Mouse (Mus musculus): ENCODE results near the gene Slpi. TPM values are rescaled to one million over a fixed set of nuclear protein-coding genes. Genes with fewer than 3 reads are reported as not detected.

Slpi gene
- polyA plus RNA-seq, 1 experiment from 2014 or later = 0.22 TPM

DNA sequence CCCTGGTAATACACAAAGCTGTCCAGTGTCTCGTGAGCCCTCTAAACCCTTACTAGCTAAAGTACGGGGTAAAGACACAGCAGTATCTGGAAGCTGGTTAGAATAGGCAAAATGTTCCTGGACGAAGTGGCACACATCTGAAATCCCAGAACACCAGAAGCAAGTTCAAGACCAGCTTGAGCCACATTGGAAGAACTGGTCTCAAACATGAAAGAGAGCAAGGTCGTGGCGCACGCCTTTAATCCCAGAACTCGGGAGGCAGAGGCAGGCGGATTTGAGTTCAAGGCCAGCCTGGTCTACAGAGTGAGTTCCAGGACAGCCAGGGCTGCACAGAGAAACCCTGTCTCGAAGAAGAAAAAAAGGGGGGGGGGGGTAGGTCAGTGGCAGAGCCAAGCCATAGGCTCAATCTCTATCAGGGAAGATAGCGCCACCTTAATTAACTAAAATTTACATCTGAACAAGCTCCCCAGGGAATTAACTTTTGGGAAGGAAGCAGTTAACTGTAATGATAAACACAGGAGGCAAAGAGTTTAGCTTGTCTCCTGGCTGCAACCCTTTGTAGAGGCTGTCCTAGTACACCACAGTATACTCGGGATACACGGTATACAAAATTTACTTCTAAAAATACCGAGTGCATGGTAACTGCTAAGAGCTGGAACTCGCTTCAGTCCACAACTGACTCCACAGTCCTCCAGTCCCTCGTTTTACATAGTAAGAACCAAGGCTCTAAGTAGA is 41.2 kb upstream of the Slpi start:
- Histone ChIP-seq H3K4me3 (no peak overlapping the region), H3K9me3 (no peaks in the 10 kb centered on the region), H3K36me3 (replicated peaks) (peaks cover 13% of the 10 kb centered on the region), H3K4me1 (peaks cover 60% of the 10 kb centered on the region), H3K27me3 (ENCODE audit: poor library complexity, severe bottlenecking) (peaks cover 39% of the 10 kb centered on the region), H3K27ac (no peak overlapping the region)
- no peak for DNase-seq (ENCODE audit: extremely low spot score, low spot score)
- WGBS = 43% methylated on average over 15 of the region's 15 CpGs

DNA sequence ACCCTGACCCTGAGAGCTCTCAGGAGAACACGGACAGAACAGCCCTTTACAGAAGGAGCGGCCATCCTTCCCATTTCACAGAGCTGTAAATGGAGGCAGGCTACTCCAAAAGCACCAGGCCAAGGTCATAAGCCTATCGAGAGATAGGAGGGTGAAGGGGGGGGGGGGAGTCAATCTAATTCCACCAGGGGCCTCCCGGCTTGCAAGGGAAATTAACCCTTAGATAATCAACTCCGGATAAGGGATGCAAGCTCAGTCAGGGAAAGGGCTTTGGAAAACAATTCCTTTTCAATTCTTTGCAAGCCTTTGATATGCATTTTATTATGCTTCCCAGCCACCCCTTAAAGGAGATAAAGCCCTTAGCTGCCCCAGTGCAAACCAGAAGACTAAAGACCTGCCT is 39.6 kb upstream of the Slpi start:
- H3K4me1 ChIP-seq = peaks cover 53% of the 10 kb centered on the region
- H3K27me3 ChIP-seq (ENCODE audit: poor library complexity, severe bottlenecking) = peaks cover 39% of the 10 kb centered on the region
- no peak for DNase-seq (ENCODE audit: extremely low spot score, low spot score)
- H3K4me3 ChIP-seq = no peak overlapping the region
- 42% methylated on average over 5 of the region's 5 CpGs for WGBS
- no peak overlapping the region for H3K27ac ChIP-seq
- H3K9me3 ChIP-seq = no peaks in the 10 kb centered on the region
- H3K36me3 ChIP-seq (replicated peaks) = peaks cover 23% of the 10 kb centered on the region

DNA sequence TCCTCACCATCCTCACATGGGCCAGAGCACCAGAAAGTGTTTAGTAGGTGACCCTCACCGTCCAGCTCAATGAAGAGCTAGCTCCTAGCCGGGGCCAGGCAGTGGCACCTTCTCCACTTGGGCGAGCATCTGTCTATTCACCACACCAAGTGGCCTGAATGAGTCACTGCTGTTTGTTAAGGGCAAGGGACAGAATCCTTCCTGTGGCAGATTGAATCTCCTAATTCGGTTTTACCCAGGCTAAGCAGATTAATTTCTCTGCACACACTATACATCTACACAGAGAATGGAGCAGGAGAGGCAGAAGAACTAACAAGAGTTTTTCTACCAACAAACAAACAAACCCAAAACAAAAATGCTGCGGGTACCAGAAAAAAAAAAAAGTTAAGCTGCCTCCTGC is 38.1 kb upstream of the Slpi start:
- peaks cover 38% of the 10 kb centered on the region for H3K4me1 ChIP-seq
- DNase-seq (ENCODE audit: extremely low spot score, low spot score) = no peak
- peaks cover 24% of the 10 kb centered on the region for H3K36me3 ChIP-seq (replicated peaks)
- no peak overlapping the region for H3K4me3 ChIP-seq
- WGBS = 89% methylated on average over 5 of the region's 5 CpGs
- no peak overlapping the region for H3K27ac ChIP-seq
- H3K9me3 ChIP-seq = no peaks in the 10 kb centered on the region
- peaks cover 37% of the 10 kb centered on the region for H3K27me3 ChIP-seq (ENCODE audit: poor library complexity, severe bottlenecking)

DNA sequence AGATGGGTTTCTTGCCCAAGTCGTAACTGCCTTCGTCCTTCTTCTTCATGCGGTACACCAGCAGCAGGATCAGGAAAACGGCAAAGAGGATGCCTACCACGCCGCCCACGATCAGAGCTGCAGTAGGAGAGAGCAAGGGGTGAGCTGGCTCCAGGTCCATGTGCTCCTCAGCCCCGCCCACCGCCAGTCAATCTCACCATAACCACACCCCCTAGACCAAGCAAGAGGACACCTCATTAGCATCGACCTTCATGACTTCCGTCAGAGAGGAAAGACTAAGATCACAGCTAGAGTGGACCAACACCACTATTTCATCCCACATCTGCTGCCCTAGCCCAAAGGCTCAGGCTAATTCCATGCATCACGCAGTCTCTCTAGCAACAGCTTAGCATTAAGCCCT is 37.2 kb upstream of the Slpi start:
- DNase-seq (ENCODE audit: extremely low spot score, low spot score) = no peak
- no peak overlapping the region for H3K4me3 ChIP-seq
- H3K27me3 ChIP-seq (ENCODE audit: poor library complexity, severe bottlenecking) = peaks cover 29% of the 10 kb centered on the region
- 31% methylated on average over 12 of the region's 12 CpGs for WGBS
- H3K36me3 ChIP-seq (replicated peaks) = peaks cover 24% of the 10 kb centered on the region
- peaks cover 30% of the 10 kb centered on the region for H3K4me1 ChIP-seq
- H3K27ac ChIP-seq = no peak overlapping the region
- H3K9me3 ChIP-seq = no peaks in the 10 kb centered on the region

DNA sequence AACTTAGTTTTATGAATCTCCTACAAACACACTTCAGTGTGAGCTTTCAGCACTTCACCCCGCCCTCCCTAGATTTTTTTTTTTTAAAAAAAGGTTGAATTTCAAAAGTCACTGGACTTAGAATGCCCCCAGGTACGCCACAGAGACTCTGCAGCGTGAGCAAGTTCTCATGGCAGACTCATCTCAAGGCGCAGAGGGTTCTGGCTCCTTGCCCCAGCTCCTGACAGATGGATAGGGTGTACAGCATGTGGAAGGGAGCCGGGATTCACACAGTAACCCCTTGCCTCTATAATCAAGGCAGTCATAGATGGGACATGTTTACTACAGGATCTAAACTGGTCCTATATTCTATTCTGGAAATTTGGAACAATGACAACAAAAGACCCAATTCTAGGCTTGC is 36.5 kb upstream of the Slpi start:
- H3K4me1 ChIP-seq = peaks cover 23% of the 10 kb centered on the region
- no peak for DNase-seq (ENCODE audit: extremely low spot score, low spot score)
- H3K9me3 ChIP-seq = no peaks in the 10 kb centered on the region
- peaks cover 22% of the 10 kb centered on the region for H3K27me3 ChIP-seq (ENCODE audit: poor library complexity, severe bottlenecking)
- no peak overlapping the region for H3K4me3 ChIP-seq
- no peak overlapping the region for H3K27ac ChIP-seq
- peaks cover 24% of the 10 kb centered on the region for H3K36me3 ChIP-seq (replicated peaks)
- 89% methylated on average over 5 of the region's 5 CpGs for WGBS

DNA sequence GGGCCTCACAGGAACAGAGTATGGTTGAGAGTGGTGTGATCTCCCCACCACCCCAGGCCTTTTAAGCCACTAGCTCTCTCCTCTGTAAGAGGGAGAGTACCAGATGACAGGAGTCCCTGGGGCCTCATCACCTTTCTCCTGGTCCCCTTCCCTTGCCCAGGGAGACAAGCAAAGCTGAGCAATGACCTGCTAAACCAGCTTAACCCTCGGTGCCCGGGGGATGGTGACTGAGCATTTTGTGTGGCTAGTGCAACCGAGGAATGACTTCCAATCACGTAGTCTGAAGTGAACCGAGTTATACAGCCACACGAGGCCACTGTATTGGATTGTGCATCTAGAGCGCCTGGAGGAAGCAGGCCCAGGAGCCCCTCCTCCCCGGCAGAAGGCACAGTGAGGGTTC is 35.5 kb upstream of the Slpi start:
- Histone ChIP-seq H3K27ac (no peak overlapping the region), H3K36me3 (replicated peaks) (peaks cover 24% of the 10 kb centered on the region), H3K4me3 (no peak overlapping the region), H3K4me1 (peaks cover 26% of the 10 kb centered on the region), H3K9me3 (no peaks in the 10 kb centered on the region), H3K27me3 (ENCODE audit: poor library complexity, severe bottlenecking) (peaks cover 12% of the 10 kb centered on the region)
- 93% methylated on average over 8 of the region's 8 CpGs for whole genome bisulfite sequencing
- no peak for DNase-seq (ENCODE audit: extremely low spot score, low spot score)

DNA sequence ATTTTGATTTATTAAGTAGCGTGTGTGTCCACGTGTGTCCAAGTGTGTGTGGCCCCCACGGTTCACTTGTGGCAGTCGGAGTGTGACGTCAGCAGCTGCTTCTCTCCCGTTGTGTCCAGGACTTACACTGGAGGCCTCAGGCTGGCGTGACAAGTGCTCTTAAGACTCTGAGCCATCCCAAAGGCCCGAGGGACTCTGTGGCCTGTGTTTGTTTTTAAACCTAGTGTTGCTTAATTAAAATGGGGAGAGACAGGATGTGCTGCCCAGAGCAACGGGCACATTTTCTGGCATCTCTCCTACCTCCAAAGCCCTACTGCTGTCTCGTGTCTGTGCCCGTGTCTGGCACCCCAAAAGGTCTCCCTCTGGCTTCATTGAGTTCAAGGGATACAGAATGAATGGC is 34.6 kb upstream of the Slpi start:
- Histone ChIP-seq H3K4me3 (no peak overlapping the region), H3K9me3 (no peaks in the 10 kb centered on the region), H3K36me3 (replicated peaks) (peaks cover 19% of the 10 kb centered on the region), H3K27ac (no peak overlapping the region), H3K4me1 (peaks cover 26% of the 10 kb centered on the region), H3K27me3 (ENCODE audit: poor library complexity, severe bottlenecking) (peaks cover 2% of the 10 kb centered on the region; the same call in 1 of the 2 replicates)
- 93% methylated on average over 11 of the region's 11 CpGs for WGBS
- no peak for DNase-seq (ENCODE audit: extremely low spot score, low spot score)

DNA sequence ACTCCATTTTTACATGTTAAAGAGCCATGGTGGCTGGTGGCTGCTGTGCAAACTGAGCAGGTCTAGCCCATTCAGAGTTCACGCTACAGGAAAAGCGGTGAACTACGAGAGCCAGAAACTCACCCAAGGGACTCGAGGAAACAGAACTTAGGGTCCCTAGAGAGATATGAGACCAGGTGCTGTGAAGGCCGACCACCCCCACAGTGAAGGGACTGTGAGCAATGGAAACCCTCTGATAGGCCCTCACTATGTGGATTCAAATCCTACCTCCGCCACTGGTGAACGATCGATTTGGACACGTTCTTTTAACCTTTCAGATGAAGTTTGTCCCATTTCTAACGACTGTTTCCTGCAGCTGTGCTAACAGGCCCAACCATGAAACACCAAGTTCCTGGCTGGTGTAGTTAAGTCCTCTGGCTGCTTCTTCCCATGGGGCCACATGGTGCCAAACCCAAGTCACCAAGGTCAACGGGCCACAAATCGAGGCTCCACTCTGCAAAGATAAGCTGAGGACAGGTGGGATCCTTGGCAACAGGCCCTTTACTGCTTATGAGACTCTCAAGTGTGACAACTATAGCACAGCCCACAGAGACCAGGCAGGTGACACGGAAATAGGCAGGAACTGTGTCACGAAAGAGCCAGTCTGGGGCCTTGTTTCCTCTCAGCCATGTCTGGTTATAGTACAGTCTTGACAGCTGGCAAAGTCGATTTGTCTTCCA is 33.9 kb upstream of the Slpi start:
- Histone ChIP-seq H3K27ac (no peak overlapping the region), H3K27me3 (ENCODE audit: poor library complexity, severe bottlenecking) (peaks cover 2% of the 10 kb centered on the region; the same call in 1 of the 2 replicates), H3K4me1 (peaks cover 28% of the 10 kb centered on the region), H3K4me3 (no peak overlapping the region), H3K9me3 (no peaks in the 10 kb centered on the region), H3K36me3 (replicated peaks) (peaks cover 13% of the 10 kb centered on the region)
- DNase-seq (ENCODE audit: extremely low spot score, low spot score) = no peak
- 92% methylated on average over 15 of the region's 15 CpGs for WGBS

DNA sequence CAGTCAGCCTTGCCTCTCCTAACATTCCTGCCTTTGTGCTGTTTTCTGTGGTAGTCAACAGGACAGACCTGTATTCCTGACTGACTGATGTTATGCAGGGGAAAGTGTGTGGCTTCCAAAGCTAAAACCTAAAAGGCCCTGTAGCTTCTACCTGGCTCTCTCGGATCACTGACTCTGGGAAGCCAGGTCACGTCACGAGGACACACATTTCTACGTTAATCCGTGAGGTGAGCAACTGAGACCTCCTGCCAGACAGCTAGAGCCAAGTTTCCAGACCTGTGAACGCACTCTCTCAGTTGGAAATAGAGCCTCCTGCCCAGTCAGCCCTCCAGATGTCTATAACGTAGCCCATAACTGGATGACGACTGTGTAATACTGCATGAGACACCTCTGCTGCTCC is 33.1 kb upstream of the Slpi start:
- 91% methylated on average over 8 of the region's 8 CpGs for WGBS
- Histone ChIP-seq H3K36me3 (replicated peaks) (peaks cover 12% of the 10 kb centered on the region), H3K27me3 (ENCODE audit: poor library complexity, severe bottlenecking) (peaks cover 4% of the 10 kb centered on the region; the same call in 1 of the 2 replicates), H3K9me3 (no peaks in the 10 kb centered on the region), H3K27ac (no peak overlapping the region), H3K4me1 (peaks cover 28% of the 10 kb centered on the region), H3K4me3 (no peak overlapping the region)
- DNase-seq (ENCODE audit: extremely low spot score, low spot score) = no peak

DNA sequence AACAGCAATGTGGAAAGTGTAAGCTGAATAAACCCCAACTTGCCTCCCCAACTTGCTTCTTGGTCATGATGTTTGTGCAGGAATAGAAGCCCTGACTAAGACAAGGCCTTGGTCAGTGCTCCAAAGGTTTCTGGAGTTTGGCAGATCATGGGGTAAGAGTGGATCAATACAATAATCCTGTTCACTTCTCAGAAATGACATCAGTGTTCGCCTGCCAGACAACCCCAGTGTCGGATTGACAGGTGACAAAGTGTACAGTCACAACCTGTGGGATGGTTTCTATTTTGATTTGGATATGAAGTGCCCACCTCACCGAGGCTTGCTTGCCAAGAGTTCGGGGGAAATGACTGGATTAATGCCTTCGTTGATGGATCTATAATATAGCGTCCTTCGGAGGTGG is 32.4 kb upstream of the Slpi start:
- Histone ChIP-seq H3K4me1 (peaks cover 27% of the 10 kb centered on the region), H3K27ac (no peak overlapping the region), H3K9me3 (no peaks in the 10 kb centered on the region), H3K36me3 (replicated peaks) (peaks cover 12% of the 10 kb centered on the region), H3K4me3 (no peak overlapping the region), H3K27me3 (ENCODE audit: poor library complexity, severe bottlenecking) (peaks cover 4% of the 10 kb centered on the region; the same call in 1 of the 2 replicates)
- WGBS = 91% methylated on average over 7 of the region's 7 CpGs
- no peak for DNase-seq (ENCODE audit: extremely low spot score, low spot score)

DNA sequence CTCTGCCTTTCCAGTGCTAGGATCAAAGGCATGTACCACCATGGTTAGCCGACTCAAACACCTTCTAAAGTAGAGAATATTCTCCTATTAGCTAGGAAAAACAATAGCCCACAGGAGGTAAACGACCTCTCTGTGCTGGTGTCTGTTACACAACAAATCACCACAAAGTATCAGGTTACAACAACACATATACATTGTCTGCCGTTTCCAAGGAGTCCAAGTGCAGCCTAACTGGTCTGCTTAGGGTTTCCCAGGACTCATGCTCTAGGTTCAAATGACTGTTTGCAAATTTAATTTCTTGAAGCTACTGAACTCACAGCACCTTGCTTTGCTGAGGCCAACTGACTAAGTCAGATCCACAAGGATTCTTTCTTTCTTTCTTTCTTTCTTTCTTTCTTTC is 30.6 kb upstream of the Slpi start:
- Histone ChIP-seq H3K4me3 (no peak overlapping the region), H3K9me3 (no peaks in the 10 kb centered on the region), H3K27me3 (ENCODE audit: poor library complexity, severe bottlenecking) (peaks cover 18% of the 10 kb centered on the region), H3K36me3 (replicated peaks) (peaks cover 10% of the 10 kb centered on the region), H3K4me1 (peaks cover 22% of the 10 kb centered on the region), H3K27ac (no peak overlapping the region)
- DNase-seq (ENCODE audit: extremely low spot score, low spot score) = no peak
- 8% methylated on average over 3 of the region's 3 CpGs for WGBS

DNA sequence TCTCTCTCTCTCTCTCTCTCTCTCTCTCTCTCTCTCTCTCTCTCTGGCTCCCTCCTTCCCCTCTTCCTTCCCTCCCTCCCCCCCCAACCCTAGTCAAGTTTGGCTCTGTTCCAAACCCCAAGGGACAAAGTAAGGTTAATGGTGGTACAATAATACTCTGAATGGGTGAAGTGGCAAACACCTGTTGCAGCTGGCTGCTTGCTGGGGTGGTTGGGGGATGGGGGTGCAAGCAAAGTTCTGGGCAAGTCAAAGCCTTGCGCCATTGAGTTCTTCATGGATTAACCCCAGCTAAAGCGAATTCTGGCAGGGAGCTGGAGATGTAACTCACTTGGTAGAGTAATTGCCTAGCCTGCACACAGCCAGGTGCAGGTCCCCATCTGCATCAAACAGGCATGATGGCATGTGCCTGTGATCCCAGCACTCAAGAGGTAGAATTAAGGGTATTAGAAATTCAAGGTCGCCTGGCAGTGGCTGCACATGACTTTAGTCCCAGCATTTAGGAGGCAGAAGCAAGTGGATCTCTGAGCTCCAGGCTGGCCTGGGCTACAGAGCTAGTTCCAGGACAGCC is 29.5 kb upstream of the Slpi start:
- 27% methylated on average over 3 of the region's 3 CpGs for WGBS
- Histone ChIP-seq H3K36me3 (replicated peaks) (peaks cover under 1% of the 10 kb centered on the region), H3K4me3 (no peak overlapping the region), H3K9me3 (no peaks in the 10 kb centered on the region), H3K27me3 (ENCODE audit: poor library complexity, severe bottlenecking) (peaks cover 29% of the 10 kb centered on the region), H3K27ac (no peak overlapping the region), H3K4me1 (peaks cover 28% of the 10 kb centered on the region)
- DNase-seq (ENCODE audit: extremely low spot score, low spot score) = no peak

DNA sequence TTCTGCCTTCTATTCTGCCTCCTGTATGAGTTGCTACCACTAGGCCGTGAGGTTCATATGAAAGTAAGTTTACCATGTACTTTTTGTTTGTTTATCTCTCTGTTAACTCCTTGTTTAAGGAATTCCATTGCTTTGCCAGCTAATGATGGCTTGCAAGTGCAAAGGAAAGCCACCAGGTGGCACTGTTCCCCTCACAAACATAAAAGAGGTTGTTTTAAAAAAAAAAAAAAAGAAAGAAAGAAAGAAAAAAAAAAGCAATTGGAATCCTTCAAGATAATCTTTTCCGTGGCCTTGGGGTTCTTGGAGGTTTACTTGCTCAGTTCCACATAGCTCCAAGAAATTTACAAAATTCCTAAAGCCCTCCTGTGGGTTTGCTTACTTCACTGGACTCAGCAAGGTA is 28.3 kb upstream of the Slpi start:
- peaks cover 39% of the 10 kb centered on the region for H3K27me3 ChIP-seq (ENCODE audit: poor library complexity, severe bottlenecking)
- no peak overlapping the region for H3K27ac ChIP-seq
- no peaks in the 10 kb centered on the region for H3K9me3 ChIP-seq
- 4% methylated on average over 2 of the region's 2 CpGs for WGBS
- H3K4me3 ChIP-seq = no peak overlapping the region
- peaks cover 28% of the 10 kb centered on the region for H3K4me1 ChIP-seq
- H3K36me3 ChIP-seq (replicated peaks) = no peaks in the 10 kb centered on the region
- no peak for DNase-seq (ENCODE audit: extremely low spot score, low spot score)

Measured in forebrain, embryonic 10.5 days (tissue).